Mouse (Mus musculus): ENCODE measurements at regions not wholly inside any gene's neighbourhood (a gene's known extent, or its start where the extent isn't known, plus 50 kb on each side); places are given as distances from the start of the nearest gene placed in this dataset.
"Not testable (repeated sequence)": the region's sequence is repeated elsewhere in the genome, so short reads cannot be mapped to it uniquely, and the experiment has no call there.

DNA sequence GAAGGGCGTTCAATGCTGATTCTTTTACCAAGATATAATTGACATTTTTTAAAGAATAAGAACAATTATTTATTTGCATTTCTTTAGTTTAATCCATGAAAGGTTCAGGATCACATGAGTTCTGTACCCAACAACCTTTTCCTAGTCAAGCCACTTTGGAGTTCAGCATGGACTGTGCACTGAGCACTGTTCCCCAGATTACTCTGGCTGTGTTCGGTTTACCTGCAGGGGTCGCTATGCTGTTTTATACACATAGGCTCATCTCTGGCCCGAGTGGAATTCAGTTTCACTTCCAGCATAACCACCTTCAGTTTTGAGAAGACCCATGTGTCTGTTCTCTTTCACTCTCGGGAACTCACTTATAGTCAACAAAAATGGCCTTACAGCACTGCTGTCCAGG is 93.5 kb upstream of the Smarcad1 start:
- not testable (repeated sequence) for H3K9ac ChIP-seq (replicated peaks); ATAC-seq (ENCODE audit: low FRiP score)

DNA sequence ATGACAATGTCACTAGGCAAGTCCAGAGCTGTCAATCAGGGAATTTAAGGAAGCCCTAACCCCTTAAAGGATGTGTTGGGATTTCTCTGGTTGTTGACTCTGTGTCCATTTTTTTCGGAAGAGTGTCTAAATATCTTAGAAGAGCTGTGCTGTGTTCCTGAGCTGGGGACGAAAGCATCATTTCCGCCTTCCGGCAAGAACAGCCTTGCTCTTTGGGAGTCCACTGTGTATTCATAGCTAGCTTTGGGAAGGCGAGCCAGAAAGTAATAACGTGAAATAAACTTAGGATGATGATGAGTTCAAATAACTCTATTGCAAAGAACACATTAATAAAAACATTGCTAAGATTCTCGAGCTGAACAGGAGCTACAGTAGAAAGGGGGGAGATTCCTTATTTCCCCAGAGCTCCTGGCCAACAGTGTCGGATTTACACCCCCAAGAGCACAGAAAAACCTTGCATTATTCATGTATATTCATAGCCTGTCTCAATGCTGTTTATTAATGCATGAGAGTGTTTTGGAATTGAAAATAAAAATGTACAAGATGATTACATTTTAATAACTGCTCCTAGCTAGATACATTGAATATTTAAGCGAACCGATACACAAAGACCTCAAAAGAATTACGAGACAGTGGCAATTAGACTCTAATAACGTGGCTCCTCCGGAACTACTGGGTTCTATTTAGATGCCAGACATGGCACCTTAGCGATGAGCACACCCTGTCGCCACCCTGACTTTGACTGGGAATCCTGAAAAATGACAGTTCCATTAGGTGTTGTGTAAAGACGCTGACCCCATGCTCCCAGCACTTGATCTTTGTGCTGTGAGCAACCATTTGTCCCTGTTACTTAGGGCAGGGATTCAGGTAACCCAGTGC is 80.5 kb upstream of the Smarcad1 start:
- 40% methylated on average over 16 of the region's 16 CpGs for WGBS
- no peak overlapping the region for H3K27ac ChIP-seq (replicated peaks)
- 0 out of 2 replicates have a peak overlapping the region, but pooled peaks have one; percentile 2 for H3K4me3 ChIP-seq (replicated peaks)
- no peaks in the 10 kb centered on the region for H3K27me3 ChIP-seq (replicated peaks)
- H3K36me3 ChIP-seq, result no peaks in the 10 kb centered on the region
- peak overlapping the region; percentile 40 for H3K4me2 ChIP-seq
- H3K9ac ChIP-seq (replicated peaks), result no peak overlapping the region
- H3K4me1 ChIP-seq, result peaks cover 7% of the 10 kb centered on the region; the same call in 1 of the 2 replicates
- peak; percentile 52; the same call in 1 of the 2 replicates for ATAC-seq (ENCODE audit: low FRiP score)
- no peaks in the 10 kb centered on the region for H3K9me3 ChIP-seq (replicated peaks)

More for the DNA sequence above, 93.5 kb upstream of the Smarcad1 start:
- not testable (repeated sequence) for H3K4me1 ChIP-seq; H3K27ac ChIP-seq (replicated peaks); H3K4me3 ChIP-seq (replicated peaks); H3K27me3 ChIP-seq (replicated peaks); H3K4me2 ChIP-seq; H3K9me3 ChIP-seq (replicated peaks); H3K36me3 ChIP-seq
- 83% methylated on average over 5 of the region's 5 CpGs for WGBS

DNA sequence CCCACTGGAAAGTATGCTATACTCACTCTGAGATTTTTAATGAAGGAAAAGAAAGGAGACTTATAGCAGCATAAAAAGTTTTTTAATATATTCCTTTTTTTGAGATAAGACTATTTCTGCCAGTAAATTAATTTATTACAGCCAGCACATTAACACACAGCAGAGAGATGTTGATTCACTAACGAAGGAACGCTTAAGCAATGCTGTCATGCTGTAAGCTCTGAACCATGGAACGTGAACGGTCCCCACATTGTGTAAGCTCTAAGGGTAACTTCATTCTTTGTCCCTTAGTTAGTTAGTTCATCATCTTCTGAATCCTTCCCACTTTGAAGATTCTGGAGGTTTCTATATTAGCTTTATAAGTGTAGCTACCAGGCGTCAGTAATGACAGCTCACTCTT is 79.8 kb upstream of the Smarcad1 start:
- no peak overlapping the region for H3K27ac ChIP-seq (replicated peaks)
- no peak overlapping the region for H3K4me3 ChIP-seq (replicated peaks)
- H3K27me3 ChIP-seq (replicated peaks), result no peaks in the 10 kb centered on the region
- H3K4me2 ChIP-seq, result no peak overlapping the region
- peaks cover 7% of the 10 kb centered on the region; the same call in 1 of the 2 replicates for H3K4me1 ChIP-seq
- H3K9ac ChIP-seq (replicated peaks), result 0 out of 2 replicates have a peak overlapping the region, but pooled peaks have one; percentile 7
- 66% methylated on average over 5 of the region's 5 CpGs for WGBS
- H3K9me3 ChIP-seq (replicated peaks), result no peaks in the 10 kb centered on the region
- ATAC-seq (ENCODE audit: low FRiP score), result no peak
- H3K36me3 ChIP-seq, result no peaks in the 10 kb centered on the region

DNA sequence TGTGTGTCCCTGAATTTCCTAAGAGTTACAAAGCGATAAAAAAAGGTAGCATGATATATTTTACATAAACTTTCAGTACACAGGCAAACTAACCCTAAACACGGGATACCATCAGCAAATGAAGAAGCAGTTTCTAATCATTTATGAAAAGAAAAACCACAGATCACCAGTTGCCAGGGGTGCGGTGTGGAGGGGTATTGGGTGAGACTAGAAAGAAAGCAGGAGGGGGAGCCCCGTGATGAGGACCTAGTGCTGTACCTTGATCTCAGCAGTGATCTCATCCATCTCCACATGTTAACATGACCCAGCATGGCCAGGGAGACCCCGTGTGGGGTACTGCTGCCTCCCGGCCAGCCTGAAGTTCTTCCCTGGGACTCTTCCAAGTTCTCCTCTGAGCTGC is 77.7 kb upstream of the Smarcad1 start:
- Histone ChIP-seq H3K27me3 (replicated peaks) (no peaks in the 10 kb centered on the region), H3K36me3 (no peaks in the 10 kb centered on the region), H3K4me2 (no peak overlapping the region), H3K27ac (replicated peaks) (no peak overlapping the region), H3K9ac (replicated peaks) (no peak overlapping the region), H3K4me1 (peaks cover 7% of the 10 kb centered on the region; the same call in 1 of the 2 replicates), H3K4me3 (replicated peaks) (no peak overlapping the region), H3K9me3 (replicated peaks) (no peaks in the 10 kb centered on the region)
- WGBS, result 91% methylated on average over 6 of the region's 6 CpGs
- no peak for ATAC-seq (ENCODE audit: low FRiP score)

DNA sequence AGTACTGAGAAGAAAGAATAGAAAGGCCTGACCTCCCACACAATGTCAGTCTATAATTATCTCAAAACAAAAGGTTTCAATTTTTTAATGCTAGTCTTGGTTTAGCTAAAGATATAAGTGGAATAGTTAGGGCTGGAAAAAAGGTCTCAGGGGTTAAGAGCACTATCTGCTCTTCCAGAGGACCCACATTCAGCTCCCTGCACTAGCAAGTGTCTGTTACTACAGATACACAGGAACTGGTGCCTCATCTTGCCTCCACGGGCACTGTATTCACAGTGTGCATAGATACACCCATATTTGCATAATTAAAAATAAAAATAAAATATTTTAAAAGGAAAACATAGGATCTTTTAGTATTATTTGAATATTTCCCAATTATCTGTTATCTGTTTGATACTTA is 77.2 kb upstream of the Smarcad1 start:
- Histone ChIP-seq H3K27ac (replicated peaks) (no peak overlapping the region), H3K9ac (replicated peaks) (no peak overlapping the region), H3K4me2 (no peak overlapping the region), H3K27me3 (replicated peaks) (no peaks in the 10 kb centered on the region), H3K4me1 (peaks cover 7% of the 10 kb centered on the region; the same call in 1 of the 2 replicates), H3K4me3 (replicated peaks) (no peak overlapping the region), H3K36me3 (no peaks in the 10 kb centered on the region), H3K9me3 (replicated peaks) (no peaks in the 10 kb centered on the region)
- no peak for ATAC-seq (ENCODE audit: low FRiP score)
- 83% methylated on average over 1 of the region's 1 CpGs for WGBS

DNA sequence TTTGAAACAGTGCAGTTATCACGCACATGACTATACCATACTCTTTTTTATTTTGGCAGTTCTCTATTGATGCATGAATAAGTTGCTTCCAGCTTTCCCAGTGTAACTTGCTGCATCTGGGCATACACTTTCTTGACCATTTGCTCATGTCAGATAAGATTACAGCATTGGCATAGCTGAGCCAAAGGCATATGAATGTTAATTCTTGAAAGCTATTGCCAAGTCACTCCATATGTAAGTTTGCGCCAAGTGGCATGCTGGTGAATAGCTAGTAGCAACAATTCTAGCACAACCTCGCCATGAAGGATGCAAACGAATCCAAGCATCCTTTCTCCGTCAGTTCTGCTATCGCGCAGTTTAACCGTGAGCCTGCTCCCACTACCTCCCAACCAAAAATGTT is 72.2 kb upstream of the Smarcad1 start:
- no peak for ATAC-seq (ENCODE audit: low FRiP score)
- Histone ChIP-seq H3K4me1 (no peaks in the 10 kb centered on the region), H3K36me3 (no peaks in the 10 kb centered on the region), H3K9ac (replicated peaks) (no peak overlapping the region), H3K27ac (replicated peaks) (no peak overlapping the region), H3K4me3 (replicated peaks) (no peak overlapping the region), H3K4me2 (no peak overlapping the region), H3K9me3 (replicated peaks) (no peaks in the 10 kb centered on the region), H3K27me3 (replicated peaks) (no peaks in the 10 kb centered on the region)
- 91% methylated on average over 8 of the region's 8 CpGs for WGBS

DNA sequence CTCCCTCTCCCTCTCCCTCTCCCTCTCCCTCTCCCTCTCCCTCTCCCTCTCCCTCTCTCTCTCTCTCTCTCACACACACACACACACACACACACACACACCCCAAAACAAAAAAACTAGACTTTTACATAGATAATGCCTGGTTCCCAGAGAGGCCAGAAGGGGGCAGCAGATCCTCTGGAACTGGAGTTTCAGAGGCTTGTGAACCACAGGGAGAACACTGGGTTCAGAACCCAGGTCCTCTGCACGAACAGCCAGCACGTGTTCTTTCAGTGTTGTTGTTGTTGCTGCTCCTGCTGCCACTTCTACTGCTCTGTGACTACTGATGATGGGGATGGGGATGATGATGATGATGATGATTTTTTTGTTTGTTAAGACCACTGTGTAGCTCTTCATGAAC is 68.4 kb upstream of the Smarcad1 start:
- no peaks in the 10 kb centered on the region for H3K9me3 ChIP-seq (replicated peaks)
- WGBS, result 44% methylated on average over 2 of the region's 2 CpGs
- H3K36me3 ChIP-seq, result no peaks in the 10 kb centered on the region
- no peak overlapping the region for H3K27ac ChIP-seq (replicated peaks)
- ATAC-seq (ENCODE audit: low FRiP score), result no peak
- H3K27me3 ChIP-seq (replicated peaks), result no peaks in the 10 kb centered on the region
- no peak overlapping the region for H3K4me2 ChIP-seq
- no peaks in the 10 kb centered on the region for H3K4me1 ChIP-seq
- H3K4me3 ChIP-seq (replicated peaks), result no peak overlapping the region
- no peak overlapping the region for H3K9ac ChIP-seq (replicated peaks)

DNA sequence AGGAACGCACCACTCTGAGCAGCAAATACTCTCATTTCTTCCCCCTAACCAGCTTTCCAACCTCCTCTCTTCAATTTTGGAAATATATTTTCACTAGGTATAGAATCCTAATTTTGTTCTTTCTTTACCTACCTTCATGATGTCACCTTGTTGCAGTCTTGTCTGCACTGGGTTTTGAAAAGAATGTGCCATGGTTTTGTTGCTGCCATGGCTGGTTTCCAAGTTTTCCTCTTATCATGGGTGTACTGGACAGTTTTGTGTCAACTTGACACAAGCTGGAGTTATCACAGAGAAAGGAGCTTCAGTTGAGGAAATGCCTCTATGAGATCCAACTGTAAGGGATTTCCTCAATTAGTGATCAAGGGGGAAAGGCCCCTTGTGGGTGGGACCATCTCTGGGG is 67.9 kb upstream of the Smarcad1 start:
- not testable (repeated sequence) for H3K27me3 ChIP-seq (replicated peaks); ATAC-seq (ENCODE audit: low FRiP score); H3K4me3 ChIP-seq (replicated peaks); H3K4me1 ChIP-seq; H3K27ac ChIP-seq (replicated peaks); H3K4me2 ChIP-seq; H3K36me3 ChIP-seq; H3K9me3 ChIP-seq (replicated peaks); H3K9ac ChIP-seq (replicated peaks)
- WGBS, result 100% methylated on average over 1 of the region's 1 CpGs

DNA sequence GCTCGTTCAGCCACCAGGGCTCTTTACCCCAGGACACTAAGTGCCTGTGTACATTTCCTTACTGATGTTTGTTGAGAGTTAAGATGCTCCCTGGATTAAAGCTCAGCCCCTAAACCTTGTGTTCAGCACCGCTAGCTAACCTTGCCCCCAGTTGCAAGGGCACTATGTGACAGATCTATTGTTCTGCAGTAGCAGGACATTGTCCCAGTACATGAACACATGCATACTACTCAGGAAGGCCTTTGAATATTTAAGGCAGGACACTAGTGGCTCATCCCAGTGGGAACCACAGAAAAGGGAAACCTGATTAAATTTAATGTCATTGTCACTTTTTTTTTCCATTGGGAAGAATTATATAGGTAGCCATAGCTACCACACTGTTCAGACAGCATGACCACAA is 60.3 kb upstream of the Smarcad1 start:
- no peaks in the 10 kb centered on the region for H3K9me3 ChIP-seq (replicated peaks)
- no peak for ATAC-seq (ENCODE audit: low FRiP score)
- no peak overlapping the region for H3K27ac ChIP-seq (replicated peaks)
- H3K4me3 ChIP-seq (replicated peaks), result no peak overlapping the region
- H3K4me1 ChIP-seq, result no peaks in the 10 kb centered on the region
- no peaks in the 10 kb centered on the region for H3K36me3 ChIP-seq
- H3K27me3 ChIP-seq (replicated peaks), result no peaks in the 10 kb centered on the region
- 30% methylated on average over 2 of the region's 2 CpGs for WGBS
- no peak overlapping the region for H3K9ac ChIP-seq (replicated peaks)
- no peak overlapping the region for H3K4me2 ChIP-seq

All from neural tube, embryonic 15.5 days (tissue).